Mouse (Mus musculus): ENCODE data around the gene Llcfc1.

Gene Llcfc1

DNA sequence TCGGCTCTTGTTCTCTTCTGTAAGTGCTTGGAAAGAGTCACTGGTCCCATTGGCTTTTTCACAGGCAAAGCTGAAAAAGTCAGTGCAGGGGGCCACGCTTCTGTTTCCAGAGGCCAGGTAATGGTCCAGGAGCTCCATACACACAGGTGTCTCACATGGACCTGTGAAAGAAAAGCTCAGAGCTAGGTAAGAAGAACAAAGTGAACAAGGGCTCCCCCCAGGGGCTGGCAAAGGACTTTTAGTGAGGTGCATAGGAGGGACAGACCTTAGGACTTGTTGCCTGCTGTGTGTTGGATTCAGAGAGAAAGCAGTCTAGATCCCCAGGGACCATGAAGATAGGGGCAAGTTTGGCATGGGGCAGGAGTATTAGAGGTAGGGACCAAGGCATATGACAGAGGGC, 18.7 kb downstream of the Llcfc1 start:
- DNase-seq (ENCODE audit: low read depth in 1 of 2, low spot score in 2 of 2): no peak

DNA sequence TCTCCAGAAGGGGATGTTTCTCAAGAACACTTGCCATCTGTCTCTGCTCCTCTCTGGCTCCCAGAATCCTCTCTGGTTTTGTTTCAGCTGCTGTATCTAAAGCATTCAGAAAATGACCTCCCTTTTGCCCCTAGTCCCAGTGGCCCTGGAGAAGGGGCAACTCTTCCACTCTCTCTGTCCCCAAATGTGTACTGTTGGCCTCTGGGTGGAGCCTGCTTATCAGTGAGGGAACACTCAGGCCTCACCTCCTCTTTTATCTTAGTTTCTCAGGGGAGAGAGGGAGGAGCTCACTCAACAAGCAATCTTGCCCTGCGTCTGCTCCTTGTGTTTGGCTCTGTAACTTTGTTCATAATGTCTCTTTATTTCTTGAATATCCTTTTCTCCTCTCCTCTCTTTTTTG, 19.9 kb downstream of the Llcfc1 start, which contains the start of gene Kel:
Kel (minus strand) TSS at position 217 of the 400 bp plus-strand sequence.
- DNase-seq (ENCODE audit: low read depth in 1 of 2, low spot score in 2 of 2): no peak

DNA sequence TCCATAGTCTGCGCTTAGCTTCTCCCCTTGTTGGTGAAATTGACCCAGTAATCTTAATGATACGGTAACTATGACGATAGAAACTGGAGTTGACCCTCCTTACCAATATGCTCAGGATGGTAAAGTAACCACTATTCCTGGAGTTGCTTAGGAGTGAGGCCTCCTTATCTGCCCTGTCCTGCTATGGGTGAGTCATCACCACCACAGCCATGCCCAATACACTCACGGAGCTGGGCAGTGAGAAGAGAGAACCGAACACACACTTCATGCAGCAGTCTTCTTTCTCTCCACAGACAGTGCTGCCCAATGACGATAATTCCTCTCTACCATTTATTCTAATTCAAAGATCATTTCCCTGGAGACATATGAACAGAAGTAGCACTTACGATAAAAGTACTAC, 22.0 kb downstream of the Llcfc1 start:
- no peak for DNase-seq (ENCODE audit: low read depth in 1 of 2, low spot score in 2 of 2)

DNA sequence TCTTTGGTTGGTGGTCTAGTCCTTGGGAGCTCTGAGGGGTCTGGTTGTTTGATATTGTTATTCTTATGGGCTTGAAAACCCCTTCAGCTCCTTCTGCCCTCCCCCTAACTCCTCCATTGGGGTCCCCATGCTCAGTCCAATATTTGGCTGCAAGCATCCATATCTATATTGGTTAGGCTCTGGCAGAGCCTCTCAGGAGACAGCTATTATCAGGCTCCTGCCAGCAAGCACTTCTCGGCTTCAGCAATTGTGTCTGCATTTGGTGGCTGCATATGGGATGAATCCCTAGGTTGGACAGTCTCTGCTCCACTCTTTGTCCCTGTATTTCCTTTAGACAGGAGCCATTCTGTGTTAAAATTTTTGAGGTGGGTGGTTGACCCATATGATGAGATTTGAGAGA, 26.1 kb downstream of the Llcfc1 start:
- no peak for DNase-seq (ENCODE audit: low read depth in 1 of 2, low spot score in 2 of 2)

DNA sequence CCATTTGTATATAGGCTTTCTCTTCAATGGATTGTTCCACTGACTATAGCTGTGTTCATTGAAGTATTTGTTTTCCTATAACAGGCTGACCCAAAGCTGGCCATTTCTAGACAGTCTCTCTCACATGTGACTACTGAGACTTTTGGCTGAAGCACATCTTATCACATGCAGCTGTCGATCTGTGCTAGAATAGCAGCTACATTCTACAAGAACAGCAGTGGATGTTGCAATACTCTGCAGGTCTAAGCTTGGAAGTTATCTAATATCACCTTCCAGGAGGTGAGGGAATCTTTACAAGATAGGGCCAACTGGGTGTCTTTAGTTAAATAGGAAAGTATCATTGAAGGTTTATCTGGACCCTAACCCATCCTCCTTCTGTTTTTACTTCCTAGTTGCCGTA, 37.2 kb downstream of the Llcfc1 start:
- no peak for DNase-seq (ENCODE audit: low read depth in 1 of 2, low spot score in 2 of 2)

DNA sequence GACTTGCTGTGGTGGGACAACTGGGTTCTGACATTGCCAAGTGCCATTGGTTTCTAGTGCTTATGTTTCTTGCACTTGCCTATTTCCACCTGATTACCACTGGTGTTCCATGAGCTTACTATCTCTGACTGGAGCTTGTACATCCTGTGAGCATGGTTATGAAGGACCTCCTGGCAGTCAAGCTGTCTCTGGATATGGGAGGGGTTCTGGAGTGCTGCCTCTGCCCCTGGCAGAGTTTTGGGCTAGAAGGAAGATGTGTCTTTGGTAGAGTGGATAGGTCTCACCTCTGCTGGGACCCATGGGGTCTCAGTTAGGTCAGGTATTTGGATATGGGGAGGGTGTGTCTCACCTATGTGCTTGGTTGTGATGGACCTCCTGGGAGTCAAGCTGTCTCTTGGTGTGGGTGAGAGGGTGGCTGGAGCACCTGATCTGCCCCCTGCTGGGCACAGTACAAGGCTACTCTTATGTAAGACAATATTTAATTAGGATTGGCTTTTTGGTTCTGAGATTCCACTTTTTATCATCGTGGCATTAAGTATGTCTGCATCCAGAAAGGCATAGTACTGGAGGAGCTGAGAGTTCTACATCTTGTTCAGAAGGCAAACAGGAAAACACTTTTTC, 43.9 kb downstream of the Llcfc1 start:
- no peak for DNase-seq (ENCODE audit: low read depth in 1 of 2, low spot score in 2 of 2)

DNA sequence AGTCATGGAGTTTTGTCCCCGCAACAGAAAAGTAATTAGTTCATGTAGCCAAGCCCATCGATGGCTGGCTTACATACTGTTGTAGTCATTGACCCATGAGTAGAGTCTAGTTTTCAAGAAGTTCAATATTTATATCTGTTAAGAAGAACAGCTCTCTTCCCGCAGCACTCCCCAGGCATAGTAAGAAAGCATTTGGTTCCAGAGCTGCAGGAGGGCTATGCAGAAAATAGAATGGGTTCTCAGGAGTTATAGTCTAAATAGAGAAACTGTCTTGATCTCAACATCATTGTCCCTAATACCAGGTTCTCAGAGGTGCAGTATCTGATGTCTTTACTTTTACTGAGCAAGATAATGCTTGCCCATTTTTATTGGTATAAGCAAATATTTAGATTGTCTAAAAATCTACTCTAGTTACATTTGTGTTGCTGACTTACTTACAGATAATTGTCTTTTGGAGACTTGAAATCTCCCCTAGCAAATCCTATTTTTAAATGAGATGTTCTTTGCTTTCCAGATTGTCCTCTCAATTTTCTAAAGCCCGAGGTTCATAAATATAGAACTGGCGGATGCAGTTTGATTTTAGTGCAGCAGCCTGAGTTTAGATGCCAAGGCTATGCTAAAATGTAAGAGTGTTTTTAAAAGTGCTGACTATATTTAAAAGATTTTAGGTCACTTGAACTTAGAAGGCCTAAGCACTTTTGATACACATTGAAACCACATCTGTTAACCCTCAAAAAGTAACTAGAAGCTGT, 50.7 kb downstream of the Llcfc1 start:
- no peak for DNase-seq (ENCODE audit: low read depth in 1 of 2, low spot score in 2 of 2)
